Mouse (Mus musculus): ENCODE results near the gene 9930021J03Rik.

The 9930021J03Rik gene

DNA sequence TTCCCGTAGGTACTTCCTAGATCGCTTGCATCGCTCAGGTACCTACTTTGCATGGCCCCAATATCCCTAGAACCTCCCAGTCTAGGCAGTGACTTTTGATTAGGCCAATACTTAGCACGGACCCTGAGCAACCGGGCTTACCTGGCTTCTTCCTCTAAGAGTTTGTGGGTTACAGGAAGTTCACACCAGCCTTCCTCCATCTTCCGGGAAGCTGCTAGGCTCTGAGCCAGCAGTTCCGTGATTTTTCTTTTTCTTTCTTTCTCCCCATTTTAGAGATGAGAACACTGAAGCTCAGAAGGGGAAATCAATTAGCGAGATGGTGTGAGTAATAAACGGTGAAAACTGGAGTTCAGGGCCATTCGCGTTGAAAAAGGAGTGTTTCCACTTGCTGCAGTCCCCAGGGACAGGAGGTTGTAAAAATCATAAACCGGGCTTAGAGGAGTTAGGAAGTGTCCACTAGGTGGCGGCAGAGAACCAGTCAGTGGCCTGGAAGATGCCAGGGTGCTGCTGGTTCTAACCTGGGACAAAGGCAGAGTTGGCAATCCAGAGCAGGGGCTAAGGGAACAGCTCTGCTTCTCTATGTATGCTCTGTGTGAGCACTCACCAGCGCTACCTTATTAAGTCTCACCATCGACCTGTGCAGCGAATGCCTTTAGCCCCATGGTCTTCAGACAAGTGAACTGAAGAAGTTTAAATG lies 121.8 kb downstream of the 9930021J03Rik start:
- DNase-seq, result peak; percentile 87

- DNase-seq, result no peak
Observed at GRCm38 (mm10) chr19:29680182-29681152, 125.3 kb downstream of the 9930021J03Rik start.

- peak; percentile 24 for DNase-seq
Observed at GRCm38 (mm10) chr19:29678181-29678778, 127.5 kb downstream of the 9930021J03Rik start.

DNA sequence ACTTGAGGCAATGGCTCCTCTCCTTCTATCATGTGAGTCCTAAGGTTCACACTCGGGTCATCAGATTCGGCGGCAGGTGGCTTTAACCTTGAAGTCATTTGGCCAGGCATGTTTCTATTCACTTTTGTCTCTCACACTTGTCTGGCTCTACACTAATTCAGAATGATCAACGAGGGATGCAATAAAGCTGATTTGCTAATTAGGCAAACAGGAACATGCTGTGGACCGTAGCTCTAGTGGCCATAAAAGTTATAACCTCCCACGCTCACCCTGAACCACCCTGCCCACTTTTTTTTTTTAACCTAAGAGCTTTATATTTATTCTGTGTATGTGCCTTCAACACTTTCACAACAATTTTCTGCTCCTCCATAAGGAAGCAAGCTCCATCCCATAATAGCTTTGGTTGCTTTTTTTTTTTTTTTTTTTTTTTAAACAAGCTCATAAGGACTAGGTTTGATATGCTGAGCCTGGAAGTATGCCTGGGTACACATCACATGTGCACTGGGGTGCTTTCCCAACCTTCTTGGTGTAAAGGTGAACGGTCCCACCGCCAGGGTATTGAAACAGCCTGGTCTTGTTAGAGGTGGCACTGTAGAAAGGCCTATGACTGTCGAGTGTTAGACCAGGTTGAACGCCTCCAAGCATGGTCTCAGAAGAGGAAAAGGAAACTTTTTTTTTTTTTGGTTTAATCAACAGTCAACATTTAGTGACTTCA lies 129.2 kb downstream of the 9930021J03Rik start:
- no peak for DNase-seq

GRCm38 (mm10) chr19:29675562-29676078 lies 130.2 kb downstream of the 9930021J03Rik start:
- DNase-seq, result peak; percentile 26

DNA sequence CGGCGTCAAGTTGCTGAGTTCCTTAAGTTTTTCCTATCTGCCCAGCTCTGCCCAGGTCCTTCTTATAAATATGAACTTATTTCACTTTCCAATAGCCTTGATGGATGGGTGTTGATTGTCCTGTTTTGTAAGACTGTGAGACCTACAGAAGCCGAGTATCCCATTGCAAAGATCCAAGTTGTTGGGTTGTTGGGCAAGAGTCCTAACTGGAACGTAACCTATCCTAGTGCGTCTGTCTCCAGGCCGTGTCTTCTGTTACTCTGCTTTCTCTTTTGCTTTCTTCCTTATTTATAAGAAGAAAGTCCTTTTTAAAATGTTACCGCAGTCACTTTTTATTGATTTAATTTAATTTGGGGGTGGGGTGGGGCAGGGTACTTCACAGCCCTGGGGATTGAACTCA lies 130.8 kb downstream of the 9930021J03Rik start:
- no peak for DNase-seq

- no peak for DNase-seq
Observed at GRCm38 (mm10) chr19:29672660-29673059, 133.1 kb downstream of the 9930021J03Rik start.

GRCm38 (mm10) chr19:29671160-29671559 lies 134.6 kb downstream of the 9930021J03Rik start:
- DNase-seq, result no peak

- DNase-seq, result no peak
Observed at GRCm38 (mm10) chr19:29670247-29670646, 135.5 kb downstream of the 9930021J03Rik start.

DNA sequence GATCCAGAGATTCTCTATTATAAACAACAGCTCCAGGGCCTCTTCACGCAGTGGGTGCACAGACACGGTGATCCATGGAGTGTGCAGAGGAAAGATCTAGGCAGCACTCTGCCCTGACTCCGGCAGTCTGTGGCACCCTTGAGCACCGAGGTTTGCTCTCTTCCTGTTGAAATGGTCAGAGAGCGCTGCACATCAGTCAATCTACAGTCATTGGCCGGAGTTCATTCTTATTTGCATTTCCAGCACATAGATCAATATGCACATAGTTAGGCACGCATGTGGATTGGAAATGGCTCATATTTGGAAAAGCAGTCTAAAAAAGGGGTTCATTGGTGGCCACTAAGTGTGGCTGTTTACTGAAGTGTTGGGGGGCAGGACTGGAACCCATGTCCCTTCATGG lies 137.7 kb downstream of the 9930021J03Rik start:
- no peak for DNase-seq

DNA sequence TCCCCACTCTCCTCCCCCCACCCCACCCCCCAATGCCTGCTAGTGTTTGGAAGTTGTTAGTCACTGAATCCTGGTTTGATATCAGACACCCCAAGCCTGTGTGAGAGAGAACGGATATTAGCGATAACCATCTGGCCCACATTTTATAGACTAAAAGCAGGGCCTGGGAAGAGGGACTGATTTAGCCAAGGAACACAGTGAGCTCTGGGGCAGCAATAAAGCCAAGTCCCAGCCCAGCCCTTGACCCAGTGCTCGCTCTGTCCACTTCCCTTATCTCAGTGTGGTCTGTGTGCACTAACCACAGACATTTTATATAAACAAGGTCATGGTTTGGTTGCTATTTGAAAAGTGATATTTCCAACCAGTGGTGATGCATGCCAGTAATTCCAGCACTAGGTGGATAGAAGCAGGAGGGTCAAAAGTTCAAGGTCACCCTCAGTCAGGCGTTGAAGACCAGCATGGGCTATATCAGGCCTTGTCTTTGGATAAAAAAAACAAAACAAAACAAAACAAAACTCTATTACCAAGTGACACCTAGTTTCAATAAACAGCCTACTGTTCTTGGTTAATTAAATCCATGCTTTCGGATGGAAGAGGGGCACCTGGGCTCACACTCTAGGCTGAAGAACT lies 138.7 kb downstream of the 9930021J03Rik start:
- DNase-seq, result peak; percentile 33

GRCm38 (mm10) chr19:29666164-29666563 lies 139.6 kb downstream of the 9930021J03Rik start:
- no peak for DNase-seq

- no peak for DNase-seq
Observed at GRCm38 (mm10) chr19:29664934-29665333, 140.9 kb downstream of the 9930021J03Rik start.
